Mouse (Mus musculus): ENCODE data around the gene Ypel2. TPM values are rescaled to one million over a fixed set of nuclear protein-coding genes. Genes with fewer than 3 reads are reported as not detected.
A peak's percentile ranks its signal among the peaks of the same experiment; 100 is the strongest.

Gene Ypel2
- total and polyA plus RNA-seq, 3 experiments, result 0.23 to 0.52 TPM; not detected in 1

GRCm38 (mm10) chr11:86916596-86917249 lies 76.8 kb downstream of the Ypel2 start:
- TF ChIP-seq USF1 (IDR thresholded peaks at IDR 0.05; ENCODE audit: low read depth, low read length) (peak; percentile 37; the same call in 1 of the 2 replicates), POLR2AphosphoS5 (IDR thresholded peaks at IDR 0.05; ENCODE audit: borderline replicate concordance, low read depth, low read length) (no peak)

GRCm38 (mm10) chr11:86914329-86914728 lies 79.2 kb downstream of the Ypel2 start:
- TF ChIP-seq GATA1 (IDR thresholded peaks at IDR 0.05; ENCODE audit: low read depth, low read length) (no peak), MYB (IDR thresholded peaks at IDR 0.05; ENCODE audit: low read depth, low read length) (no peak), UBTF (IDR thresholded peaks at IDR 0.05; ENCODE audit: borderline replicate concordance, insufficient read depth, low read depth, low read length) (no peak), CTCF (IDR thresholded peaks at IDR 0.05 in 2 of 3, conservative IDR thresholded peaks at IDR 0.05 in 1 of 3; ENCODE audit: control insufficient read depth in 1 of 3, insufficient read depth in 1 of 3, low read depth in 2 of 3, low read length in 3 of 3, poor library complexity in 1 of 3, severe bottlenecking in 1 of 3) (no peak), USF2 (IDR thresholded peaks at IDR 0.05; ENCODE audit: borderline replicate concordance in 1 of 2, insufficient read depth in 1 of 2, low read depth in 1 of 2, low read length in 2 of 2) (no peak), ZMIZ1 (IDR thresholded peaks at IDR 0.05; ENCODE audit: low read depth, low read length) (no peak), MAFK (IDR thresholded peaks at IDR 0.05; ENCODE audit: borderline replicate concordance, low read depth, low read length) (no peak), POLR2AphosphoS5 (IDR thresholded peaks at IDR 0.05; ENCODE audit: borderline replicate concordance, low read depth, low read length) (no peak), ELF1 (IDR thresholded peaks at IDR 0.05; ENCODE audit: low read depth, low read length) (no peak), ZC3H11A (IDR thresholded peaks at IDR 0.05; ENCODE audit: low read depth, low read length) (no peak), MYC (IDR thresholded peaks at IDR 0.05; ENCODE audit: low read depth, low read length) (no peak), NRF1 (IDR thresholded peaks at IDR 0.05; ENCODE audit: insufficient read depth, low read depth, low read length, poor library complexity, severe bottlenecking) (no peak), TAL1 (IDR thresholded peaks at IDR 0.05; ENCODE audit: low read length) (no peak), NELFE (IDR thresholded peaks at IDR 0.05; ENCODE audit: low read depth, low read length) (no peak), KAT2A (conservative IDR thresholded peaks at IDR 0.05; ENCODE audit: low read depth, low read length) (no peak), CHD1 (IDR thresholded peaks at IDR 0.05; ENCODE audit: low read depth, low read length) (no peak)
- no peaks in the 10 kb centered on the region for H3K36me3 ChIP-seq (ENCODE audit: control insufficient read depth in 1 of 2, insufficient read depth in 2 of 2, low read length in 2 of 2)
- H3K27me3 ChIP-seq (ENCODE audit: control insufficient read depth in 1 of 2, insufficient read depth in 2 of 2, low read length in 2 of 2), result no peaks in the 10 kb centered on the region; a peak in 3 of 4 replicates
- no peak for DNase-seq (ENCODE audit: low read depth, low spot score)
- H3K79me2 ChIP-seq (ENCODE audit: control insufficient read depth, insufficient read depth, low read length, poor library complexity), result no peaks in the 10 kb centered on the region
- no peak overlapping the region for H3K27ac ChIP-seq (ENCODE audit: control insufficient read depth, low read depth, low read length)
- no peak overlapping the region for H3K9ac ChIP-seq (ENCODE audit: control insufficient read depth, low read depth, low read length, poor library complexity, severe bottlenecking)
- no peaks in the 10 kb centered on the region for H3K9me3 ChIP-seq (replicated peaks; ENCODE audit: insufficient read depth, low read length)
- H3K4me1 ChIP-seq (ENCODE audit: control insufficient read depth in 1 of 2, insufficient read depth in 2 of 2, low read length in 2 of 2), result peaks cover 0 to under 1% of the 10 kb centered on the region in 2 experiments; a peak in 2 of 4 replicates
- H3K4me3 ChIP-seq (ENCODE audit: control insufficient read depth in 1 of 2, insufficient read depth in 1 of 2, low read depth in 2 of 2, low read length in 2 of 2), result no peak overlapping the region

More at GRCm38 (mm10) chr11:86916596-86917249, 76.8 kb downstream of the Ypel2 start:
- Histone ChIP-seq H3K27ac (ENCODE audit: control insufficient read depth, low read depth, low read length) (no peak overlapping the region), H3K4me1 (ENCODE audit: control insufficient read depth in 1 of 2, insufficient read depth in 2 of 2, low read length in 2 of 2) (no peaks in the 10 kb centered on the region), H3K79me2 (ENCODE audit: control insufficient read depth, insufficient read depth, low read length, poor library complexity) (no peaks in the 10 kb centered on the region), H3K36me3 (ENCODE audit: control insufficient read depth in 1 of 2, insufficient read depth in 2 of 2, low read length in 2 of 2) (no peaks in the 10 kb centered on the region), H3K4me3 (ENCODE audit: control insufficient read depth in 1 of 2, insufficient read depth in 1 of 2, low read depth in 2 of 2, low read length in 2 of 2) (no peak overlapping the region), H3K9ac (ENCODE audit: control insufficient read depth, low read depth, low read length, poor library complexity, severe bottlenecking) (no peak overlapping the region), H3K27me3 (ENCODE audit: control insufficient read depth in 1 of 2, insufficient read depth in 2 of 2, low read length in 2 of 2) (no peaks in the 10 kb centered on the region; a peak in 3 of 4 replicates), H3K9me3 (replicated peaks; ENCODE audit: insufficient read depth, low read length) (no peaks in the 10 kb centered on the region)
- DNase-seq (ENCODE audit: low read depth, low spot score), result no peak
